Mouse (Mus musculus) kidney, adult 8-10 months (tissue): ENCODE data around the gene Rnf223.

ENCODE experiments used
- DNase-seq, 2 experiments: peaks; one replicate each; pipeline ENCODE4 v3.0.0; 2022

Gene Rnf223

DNA sequence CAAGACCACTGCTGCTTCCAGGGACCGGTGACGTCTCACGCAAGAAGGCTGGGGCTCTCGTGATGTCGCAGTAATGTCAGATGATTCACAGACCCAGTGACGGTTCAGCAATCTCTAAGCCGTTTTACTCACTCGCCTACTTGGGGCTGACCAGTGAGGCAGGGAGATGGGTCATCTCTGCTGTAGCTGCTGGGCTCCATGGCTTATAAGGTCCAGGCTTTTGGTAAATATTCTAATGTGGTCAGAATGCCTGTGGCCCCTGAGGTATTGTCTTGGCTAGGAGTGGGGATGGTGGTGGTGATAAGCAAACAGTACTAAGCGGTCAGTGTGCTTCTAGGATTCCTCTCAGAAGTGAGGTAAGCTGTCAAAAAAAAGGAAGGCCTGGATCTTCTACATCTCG is 627 bp downstream of the Rnf223 start:
- no peak for DNase-seq

- no peak for DNase-seq
Measured at GRCm38 (mm10) chr4:156133334-156133733, 3.0 kb downstream of the Rnf223 start.

- DNase-seq = peak; percentile 38 to 39
Measured at GRCm38 (mm10) chr4:156133943-156134605, 3.8 kb downstream of the Rnf223 start.

GRCm38 (mm10) chr4:156135112-156135511 is 4.8 kb downstream of the Rnf223 start:
- no peak for DNase-seq

- no peak for DNase-seq
Measured at GRCm38 (mm10) chr4:156135801-156136200, 5.5 kb downstream of the Rnf223 start.

DNA sequence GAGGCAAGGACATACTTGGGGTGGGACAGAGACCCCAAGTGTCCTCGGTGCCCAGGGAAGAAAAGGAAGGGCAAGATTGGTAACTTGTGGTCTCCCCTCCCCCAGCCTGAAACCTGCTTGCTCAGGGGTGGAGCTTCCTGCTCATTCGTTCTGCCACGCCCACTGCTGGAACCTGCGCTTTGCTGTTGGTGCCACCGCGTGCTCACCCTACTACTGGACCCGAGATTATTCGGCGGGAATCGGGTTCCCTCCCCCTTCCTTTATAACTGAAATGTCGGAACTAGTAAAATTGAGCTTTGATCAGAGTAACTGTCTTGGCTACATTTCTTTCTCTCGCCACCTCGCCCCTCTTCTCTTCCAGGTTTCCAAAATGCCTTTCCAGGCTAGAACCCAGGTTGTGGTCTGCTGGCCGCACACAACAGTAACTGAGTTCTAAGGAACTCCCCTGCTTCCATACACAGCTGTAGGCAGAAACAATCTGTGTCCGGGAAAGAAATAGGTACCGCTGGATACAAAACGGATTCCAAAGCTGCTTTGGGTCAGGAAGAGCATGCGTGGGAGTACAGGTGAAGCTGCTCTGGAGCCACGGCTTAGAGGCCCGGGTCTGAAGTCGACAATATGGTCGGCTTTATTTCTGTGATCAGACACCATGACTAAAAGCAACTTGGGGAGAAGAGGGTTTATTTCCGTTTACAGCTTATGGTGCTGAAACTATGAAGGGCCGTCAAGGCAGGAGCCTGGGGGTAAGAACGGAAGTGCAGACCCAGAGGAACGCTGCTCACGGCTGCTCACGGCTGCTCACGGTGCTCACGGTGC is 6.2 kb downstream of the Rnf223 start:
- no peak for DNase-seq

DNA sequence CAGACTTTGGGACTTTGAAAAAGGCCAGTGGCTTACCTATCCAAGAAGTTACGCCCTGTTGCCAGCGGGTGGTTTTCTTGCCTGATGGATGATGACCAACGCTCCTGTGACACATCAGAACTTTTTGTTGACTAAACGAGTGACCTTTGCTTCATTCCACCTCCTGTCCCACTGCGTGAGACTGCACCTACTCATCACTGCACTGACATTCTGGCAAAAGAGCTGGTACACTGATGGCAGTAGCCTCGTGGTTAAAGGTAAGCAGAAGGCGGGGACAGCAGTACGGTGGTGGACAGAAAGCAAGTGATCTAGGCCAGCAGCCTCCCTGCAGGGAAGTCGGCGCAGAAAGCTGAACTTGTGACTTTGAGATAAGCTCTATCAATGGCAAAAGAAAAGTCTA is 20.6 kb downstream of the Rnf223 start:
- peak in 1 of 2 experiments; percentile 46 for DNase-seq

DNA sequence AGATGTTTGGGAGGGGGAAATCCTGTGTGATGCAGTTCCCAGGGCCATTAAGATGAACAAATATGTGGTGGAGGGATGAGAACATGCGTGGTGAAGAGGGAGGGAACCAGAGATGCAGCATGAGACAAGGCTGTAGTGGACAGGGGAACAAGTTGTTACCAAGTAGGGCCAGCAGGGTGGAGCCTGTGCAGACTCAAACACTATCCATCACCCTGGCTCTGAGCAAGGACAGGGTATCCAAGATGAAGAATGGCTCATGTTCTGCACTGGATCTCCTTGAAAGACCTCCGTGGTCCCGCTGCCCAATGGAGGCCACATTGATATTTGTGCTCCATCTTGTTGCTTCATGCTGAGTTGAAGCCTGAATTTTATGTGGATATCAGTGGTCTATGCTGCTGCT is 24.5 kb downstream of the Rnf223 start:
- DNase-seq = no peak

DNA sequence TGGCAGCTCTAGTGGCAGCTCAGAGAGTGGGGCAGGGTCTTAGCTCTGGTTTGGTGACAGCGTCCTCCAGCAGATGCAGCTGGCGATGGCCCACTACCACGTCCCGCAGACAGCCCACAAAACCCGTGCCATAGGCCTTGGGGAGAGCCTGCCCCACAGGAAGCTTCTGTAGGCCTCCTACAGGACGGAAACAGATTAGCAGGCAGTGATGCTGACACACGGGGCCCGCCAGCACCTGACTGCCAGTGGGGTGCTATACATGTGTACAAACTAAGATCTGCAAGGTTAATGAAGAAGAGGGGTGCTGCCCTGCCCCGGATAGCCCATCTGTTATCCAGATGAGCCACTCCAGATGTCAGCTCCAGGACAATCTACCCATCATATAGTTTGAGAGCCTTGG is 36.2 kb downstream of the Rnf223 start:
- DNase-seq = no peak

DNA sequence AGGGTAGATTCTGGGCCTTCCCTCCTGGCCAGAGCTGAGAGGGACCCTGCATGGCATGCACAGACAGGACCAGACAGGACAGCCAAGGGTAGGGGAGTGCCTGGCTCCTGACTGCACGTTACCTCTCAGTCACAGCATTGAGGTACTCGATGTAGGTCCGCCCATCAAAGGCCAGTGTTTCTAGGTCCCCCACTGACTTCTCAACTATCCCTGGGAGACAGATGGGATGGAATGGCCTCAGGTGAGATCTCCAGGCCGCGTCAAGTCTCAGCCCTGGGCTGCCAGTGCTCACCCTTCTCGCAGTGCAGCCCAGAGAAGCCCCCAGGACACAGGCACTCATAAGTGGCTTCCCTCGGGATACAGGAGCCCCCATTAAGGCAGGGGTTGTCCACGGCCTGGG is 38.3 kb downstream of the Rnf223 start:
- DNase-seq = no peak

GRCm38 (mm10) chr4:156169129-156169528 is 38.8 kb downstream of the Rnf223 start:
- DNase-seq = no peak

- DNase-seq = no peak
Measured at GRCm38 (mm10) chr4:156171828-156172227, 41.5 kb downstream of the Rnf223 start.

- no peak for DNase-seq
Measured at GRCm38 (mm10) chr4:156177630-156178029, 47.3 kb downstream of the Rnf223 start.
